Mouse (Mus musculus) erythroid progenitor cell, adult 5-6 weeks (primary cell): ENCODE results near the gene Fam43a. TPM values are rescaled to one million over a fixed set of nuclear protein-coding genes. Genes with fewer than 3 reads are reported as not detected.

Experiments
- ATAC-seq: replicated peaks from 2 replicates; pipeline ENCODE4 v1.8.0; 2016; ENCODE audit warnings: moderate number of reproducible peaks, mild to moderate bottlenecking, moderate TSS enrichment, inconsistent platforms; ENCODE audit not compliant: poor library complexity, low FRiP score, severe bottlenecking
- total RNA-seq, 2 experiments: library from RNA; stranded (forward) in 1 of 2; stranded (reverse) in 1 of 2; fragments of 150-400 nt in 1 of 2; fragments of 186-747, 209-891 nt in 1 of 2; gene quantifications; 2 replicates each; pipeline versions ENCODE4 v1.2.3 to v1.2.4; 2015 to 2017; ENCODE audit warnings: low replicate concordance in 2 of 2

Gene Fam43a
- total RNA-seq, 2 experiments from 2014 or later: 1.7 to 2.2 TPM

- ATAC-seq: no peak
Measured at GRCm38 (mm10) chr16:30624640-30625039, 25.1 kb downstream of the Fam43a start.

DNA sequence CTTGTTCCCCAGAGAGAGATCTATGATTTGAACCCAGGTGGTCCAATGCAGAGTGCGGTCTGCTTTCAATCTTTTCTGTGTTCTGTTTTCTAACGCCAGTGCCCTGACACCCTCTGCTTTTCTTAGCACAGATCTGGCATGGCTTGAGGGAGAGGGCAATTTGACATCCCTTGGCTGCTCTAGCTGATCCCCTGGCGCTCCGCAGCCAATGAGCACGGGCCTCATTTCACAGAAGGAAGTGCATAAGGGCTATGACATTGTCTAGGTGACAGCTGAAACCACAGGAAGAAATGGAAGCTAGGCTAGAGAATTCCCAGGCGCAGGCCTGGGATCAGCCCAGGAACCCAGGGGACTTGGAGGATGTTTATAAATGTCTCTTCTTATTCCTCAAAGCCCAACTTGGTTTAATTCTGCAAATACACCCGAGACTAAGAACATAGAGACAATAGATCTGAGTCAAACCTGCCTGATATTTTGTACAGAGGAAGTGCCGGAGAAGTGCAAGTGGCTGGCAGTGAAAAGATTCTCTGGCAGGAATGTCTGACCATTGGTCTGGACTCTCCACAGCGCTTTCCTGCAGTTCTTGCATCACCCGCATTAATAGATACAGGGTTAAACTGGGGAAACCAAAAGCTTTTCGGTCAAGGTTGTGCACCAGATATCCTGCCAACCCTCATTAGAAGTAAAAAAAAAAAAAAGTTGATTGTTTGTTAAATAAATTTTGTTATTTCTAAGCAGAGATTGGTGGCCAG, 28.2 kb downstream of the Fam43a start:
- ATAC-seq: no peak

- ATAC-seq: no peak
Measured at GRCm38 (mm10) chr16:30628401-30628800, 28.9 kb downstream of the Fam43a start.

DNA sequence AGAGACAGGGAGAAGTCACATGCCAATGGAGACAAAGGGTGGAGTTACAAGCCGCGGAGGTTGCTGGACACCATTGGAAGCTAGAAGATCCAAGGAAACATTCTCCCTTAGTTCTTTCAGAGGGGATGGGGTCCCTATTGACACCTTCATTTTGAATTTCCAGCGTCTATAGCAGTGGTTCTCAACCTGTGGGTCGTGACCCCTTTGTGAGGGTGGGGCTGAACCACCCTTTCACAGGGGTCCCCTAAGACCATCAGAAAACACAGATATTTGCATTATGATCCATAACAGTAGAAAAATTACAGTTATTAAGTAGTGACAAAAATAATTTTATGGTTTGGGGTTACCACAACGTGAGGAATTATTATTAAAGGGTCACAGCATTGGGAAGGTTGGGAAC, 30.0 kb downstream of the Fam43a start:
- ATAC-seq: no peak

DNA sequence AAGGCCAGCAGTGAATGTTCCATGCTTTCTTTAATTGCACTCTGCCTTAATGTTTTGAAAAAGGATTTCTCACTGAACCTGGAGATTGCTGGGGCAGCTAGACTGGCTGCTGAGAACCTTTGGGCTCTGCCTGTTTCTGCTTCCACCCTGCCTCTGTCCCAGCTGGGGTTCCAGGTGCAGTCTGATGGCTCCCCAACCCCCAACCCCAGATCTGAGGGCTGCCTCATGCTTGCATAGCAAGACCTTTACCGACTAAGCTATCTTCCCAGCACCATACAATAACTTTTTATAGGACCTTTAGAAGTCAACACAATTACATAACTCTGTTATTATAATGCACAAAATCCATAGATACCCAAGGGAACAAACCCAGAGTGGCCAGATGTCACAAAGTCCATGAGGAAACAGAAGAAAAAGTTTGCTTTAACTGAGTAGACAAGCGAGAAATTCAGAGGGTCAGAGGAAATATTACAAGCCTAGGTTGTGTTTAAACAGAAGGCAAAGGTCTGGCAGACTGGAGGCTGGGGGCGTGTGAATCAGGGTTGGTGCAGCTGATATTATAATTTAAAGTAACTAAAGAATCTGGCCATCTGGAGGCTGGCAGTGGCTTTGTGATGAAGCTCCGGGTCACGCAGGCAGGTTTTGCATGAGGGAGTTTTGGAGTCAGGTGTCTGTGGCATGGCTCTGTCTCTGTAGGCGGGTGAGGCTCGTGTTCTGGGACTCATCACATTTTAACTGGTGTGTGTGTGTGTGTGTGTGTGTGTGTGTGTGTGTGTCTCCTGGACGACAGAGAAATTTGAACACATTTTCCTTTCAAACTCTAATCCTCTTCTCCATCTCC, 34.6 kb downstream of the Fam43a start:
- ATAC-seq: no peak

- no peak for ATAC-seq
Measured at GRCm38 (mm10) chr16:30638586-30638985, 39.1 kb downstream of the Fam43a start.

GRCm38 (mm10) chr16:30640591-30640990, 41.1 kb downstream of the Fam43a start:
- ATAC-seq: no peak

- ATAC-seq: no peak
Measured at GRCm38 (mm10) chr16:30641408-30641807, 41.9 kb downstream of the Fam43a start.

GRCm38 (mm10) chr16:30642229-30642628, 42.7 kb downstream of the Fam43a start:
- ATAC-seq: no peak

- ATAC-seq: no peak
Measured at GRCm38 (mm10) chr16:30644981-30645380, 45.5 kb downstream of the Fam43a start.

DNA sequence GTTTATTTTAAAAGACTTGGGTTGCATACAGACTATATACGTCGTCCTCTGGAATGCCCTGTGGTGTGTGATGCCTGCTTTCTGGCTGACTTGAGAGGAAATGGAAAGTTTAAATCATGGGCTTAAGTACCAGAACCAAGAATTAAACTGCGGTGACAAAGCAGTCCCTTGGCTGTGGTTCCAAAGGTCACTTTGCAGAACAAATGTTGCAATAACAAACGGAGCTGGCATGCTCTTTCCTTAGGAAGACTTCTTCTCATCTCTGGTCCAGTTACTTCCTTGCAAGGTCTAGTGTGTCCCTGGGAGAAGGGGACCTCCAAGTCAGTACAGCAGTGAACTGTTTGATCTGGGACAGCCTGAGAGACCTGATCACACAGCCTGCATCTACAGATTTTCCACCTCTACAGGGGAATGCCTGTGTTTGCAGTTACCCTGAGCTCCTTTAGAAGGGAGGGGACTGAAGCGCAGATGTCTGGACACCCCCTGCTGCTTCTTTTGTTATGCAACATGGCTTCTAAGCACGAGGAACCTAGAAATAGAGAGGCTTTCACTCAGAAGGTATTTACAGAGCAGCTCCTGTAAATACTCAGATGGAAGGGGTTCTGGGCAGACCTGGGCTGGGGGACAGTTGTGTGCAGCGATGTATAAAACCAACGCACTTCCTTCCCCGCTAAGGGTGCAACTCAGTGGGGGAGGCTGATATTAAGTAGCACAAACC, 46.5 kb downstream of the Fam43a start:
- ATAC-seq: no peak

GRCm38 (mm10) chr16:30646856-30647255, 47.3 kb downstream of the Fam43a start:
- no peak for ATAC-seq

- no peak for ATAC-seq
Measured at GRCm38 (mm10) chr16:30651292-30651691, 51.8 kb downstream of the Fam43a start.

Other genes starting within 250 kb of the Fam43a start
- 51.6 and 66.7 TPM in 2 replicates for gene Atp13a3, start 193.7 kb upstream of the Fam43a start, total RNA-seq (2015; ENCODE audit: low replicate concordance)
- 41.6 and 48.3 TPM in 2 replicates for gene Atp13a3, start 193.7 kb upstream of the Fam43a start, total RNA-seq (2017; ENCODE audit: low replicate concordance)
- 0.42 TPM in 1 of 2 replicates, not detected in the other for gene Tmem44, start 48.9 kb upstream of the Fam43a start, total RNA-seq (2015; ENCODE audit: low replicate concordance)
- 5.3 TPM in 1 of 2 replicates, not detected in the other for gene Tmem44, start 48.9 kb upstream of the Fam43a start, total RNA-seq (2017; ENCODE audit: low replicate concordance)
- gene Lsg1, start 12.1 kb upstream of the Fam43a start, total RNA-seq (2015; ENCODE audit: low replicate concordance): 15.9 and 23.1 TPM in 2 replicates
- gene Lsg1, start 12.1 kb upstream of the Fam43a start, total RNA-seq (2017; ENCODE audit: low replicate concordance): 28.4 and 39.0 TPM in 2 replicates